Mouse (Mus musculus) stomach, embryonic 15.5 days (tissue): ENCODE measurements around the gene Pi4k2a. TPM values are rescaled to one million over a fixed set of nuclear protein-coding genes. Genes with fewer than 3 reads are reported as not detected.

ENCODE experiments used
- polyA plus RNA-seq: library from polyadenylated mRNA; unstranded; fragments of >200 nt; fragmentation: Nextera tagmentation; extraction: Ambion mirVana; gene quantifications from 2 replicates; pipeline ENCODE4 v1.2.1, GENCODE M21; 2015

Pi4k2a gene
- polyA plus RNA-seq, 1 experiment from 2014 or later, result 22.0 TPM

Other genes starting within 250 kb of the Pi4k2a start
- gene Frat2, start 242.3 kb upstream of the Pi4k2a start, polyA plus RNA-seq, result 6.9 and 9.0 TPM in 2 replicates
- 13.7 and 14.2 TPM in 2 replicates for gene Rrp12, start 194.3 kb upstream of the Pi4k2a start, polyA plus RNA-seq
- gene Pgam1, start 178.5 kb upstream of the Pi4k2a start, polyA plus RNA-seq, result 626 and 677 TPM in 2 replicates
- gene Exosc1, start 157.0 kb upstream of the Pi4k2a start, polyA plus RNA-seq, result 70.3 and 75.3 TPM in 2 replicates
- gene Zdhhc16, start 157.0 kb upstream of the Pi4k2a start, polyA plus RNA-seq, result 73.4 and 82.2 TPM in 2 replicates
- gene Mms19, start 109.3 kb upstream of the Pi4k2a start, polyA plus RNA-seq, result 28.2 and 32.1 TPM in 2 replicates
- 14.1 and 16.6 TPM in 2 replicates for gene Ubtd1, start 108.7 kb upstream of the Pi4k2a start, polyA plus RNA-seq
- 0.32 and 0.40 TPM in 2 replicates for gene Ankrd2, start 54.5 kb upstream of the Pi4k2a start, polyA plus RNA-seq
- 2.3 and 4.0 TPM in 2 replicates for gene Hoga1, start 44.9 kb upstream of the Pi4k2a start, polyA plus RNA-seq
- not detected in 2 replicates for gene 4933411K16Rik, start 38.2 kb upstream of the Pi4k2a start, polyA plus RNA-seq
- 14.5 and 18.1 TPM in 2 replicates for gene Morn4, start 4.1 kb upstream of the Pi4k2a start, polyA plus RNA-seq
- 42.5 and 44.7 TPM in 2 replicates for gene Avpi1, start 38.6 kb downstream of the Pi4k2a start, polyA plus RNA-seq
- 19.3 and 21.0 TPM in 2 replicates for gene Marveld1, start 56.9 kb downstream of the Pi4k2a start, polyA plus RNA-seq
- gene Zfyve27, start 73.5 kb downstream of the Pi4k2a start, polyA plus RNA-seq, result 24.6 and 25.2 TPM in 2 replicates
- gene Sfrp5, start 111.8 kb downstream of the Pi4k2a start, polyA plus RNA-seq, result 9.4 and 16.0 TPM in 2 replicates
- gene Golga7b, start 157.1 kb downstream of the Pi4k2a start, polyA plus RNA-seq, result 1.1 and 1.5 TPM in 2 replicates